Mouse (Mus musculus) heart, adult 11 months (tissue): ENCODE results near the gene Commd4.
"Not testable (repeated sequence)": the region's sequence is repeated elsewhere in the genome, so short reads cannot be mapped to it uniquely, and the experiment has no call there.

Source experiments
- DNase-seq: peaks from one replicate; pipeline ENCODE4 v3.0.0; 2022

Commd4 gene

GRCm38 (mm10) chr9:57158013-57158470, at the start of gene Commd4:
Gene Commd4 (minus strand): TSS chr9:57158331.
- peak; percentile 100 for DNase-seq

- no peak for DNase-seq
These were observed 48.8 kb upstream of the Commd4 start for GRCm38 (mm10) chr9:57206896-57207295.

GRCm38 (mm10) chr9:57203571-57203970, 45.4 kb upstream of the Commd4 start:
- not testable (repeated sequence) for DNase-seq

DNA sequence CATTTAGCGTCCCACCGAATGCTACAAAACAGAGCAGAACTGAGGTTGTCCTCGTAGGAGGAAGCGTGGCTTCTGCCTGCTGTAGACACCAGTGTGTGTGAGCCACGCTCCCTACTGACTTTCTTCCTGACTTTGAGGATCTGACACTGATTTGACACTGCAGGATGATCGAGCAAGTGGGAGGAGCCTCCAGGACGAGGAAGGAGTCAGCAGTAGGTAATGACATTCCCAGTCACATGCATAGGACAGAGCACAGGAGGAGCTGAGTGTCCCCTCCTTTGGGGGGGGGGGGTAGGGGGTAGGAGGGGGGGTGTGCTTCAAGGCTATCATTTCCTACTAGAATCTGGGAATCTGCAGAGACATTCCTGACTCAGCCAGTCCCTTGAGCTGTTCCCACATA, 44.9 kb upstream of the Commd4 start:
- DNase-seq, result no peak

DNA sequence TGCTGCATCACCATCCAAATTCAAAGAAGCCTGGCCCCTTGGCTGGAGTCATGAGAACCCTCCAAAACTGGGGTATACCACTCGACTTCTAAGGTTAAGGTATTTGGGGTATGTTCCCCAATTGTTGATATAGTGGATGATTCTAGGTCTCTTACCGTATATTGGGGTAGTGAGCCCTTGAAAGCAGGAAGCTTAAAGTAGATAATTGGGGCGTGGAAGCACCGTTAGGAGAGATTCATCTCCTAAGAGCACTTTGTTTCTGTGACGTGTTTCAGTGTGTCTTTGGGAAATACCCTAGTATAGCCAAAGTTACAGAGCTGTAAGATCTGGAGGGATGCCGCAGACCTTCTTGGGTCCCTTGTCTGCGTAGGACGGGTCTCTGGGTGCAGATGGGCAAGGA, 39.3 kb upstream of the Commd4 start:
- DNase-seq, result no peak

DNA sequence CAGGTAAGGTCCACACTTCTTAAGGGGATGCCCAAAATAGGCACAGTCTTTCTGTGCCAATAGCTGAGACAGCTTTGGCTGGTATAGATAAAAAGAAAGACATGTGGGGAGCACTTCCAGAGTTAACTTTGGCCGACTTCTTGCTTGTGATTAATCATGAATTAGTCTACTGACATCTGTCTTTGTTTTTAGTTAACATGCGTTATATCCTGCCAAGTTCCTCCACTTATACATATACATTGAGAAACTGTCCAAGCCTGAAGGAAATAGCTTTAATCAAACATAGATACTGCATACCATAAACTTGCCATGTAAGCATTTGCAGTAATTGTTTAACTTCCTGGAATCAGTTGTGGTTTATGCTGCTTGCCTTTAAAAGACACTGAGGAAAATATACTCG, 38.6 kb upstream of the Commd4 start:
- no peak for DNase-seq

DNA sequence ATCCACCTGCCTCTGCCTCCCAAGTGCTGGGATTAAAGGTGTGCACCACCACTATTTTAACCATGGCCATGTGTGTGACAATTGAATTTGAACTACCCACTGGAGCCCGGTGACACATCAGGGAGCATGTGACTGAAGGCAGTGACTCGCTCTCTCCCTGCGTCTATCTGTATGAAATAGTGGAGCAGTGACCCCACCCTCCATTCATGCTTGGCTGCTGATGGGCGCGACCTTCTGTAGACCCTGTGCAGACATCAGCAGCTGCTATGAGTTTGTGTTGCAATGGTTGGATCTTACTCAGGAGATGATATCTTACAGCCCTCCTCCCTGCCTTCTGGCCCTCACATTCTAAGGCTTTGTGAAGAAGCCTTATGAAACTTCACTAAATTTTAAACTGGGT, 10.3 kb upstream of the Commd4 start:
- peak; percentile 82 for DNase-seq

- no peak for DNase-seq
These were observed 8.0 kb upstream of the Commd4 start for GRCm38 (mm10) chr9:57166173-57166572.

DNA sequence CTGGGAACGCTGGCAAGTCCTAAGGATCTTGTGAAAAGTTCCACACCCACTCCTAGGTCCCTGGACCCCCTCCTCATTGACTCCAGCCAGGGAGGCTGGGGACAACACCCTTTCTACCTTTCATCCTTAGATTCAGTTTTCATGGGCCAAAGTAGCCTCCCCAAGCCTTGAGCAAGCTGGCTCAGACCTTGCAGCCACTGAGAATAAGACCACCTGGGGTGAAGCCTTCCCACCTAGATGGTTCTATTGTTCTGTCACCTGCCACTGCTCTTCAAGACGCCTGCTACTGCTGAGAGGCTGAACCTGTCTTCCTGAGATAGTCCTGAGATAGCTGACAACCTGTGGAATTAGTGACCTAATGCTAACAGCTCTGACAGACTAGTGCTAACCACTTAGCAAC, 5.0 kb upstream of the Commd4 start:
- DNase-seq, result peak; percentile 58

DNA sequence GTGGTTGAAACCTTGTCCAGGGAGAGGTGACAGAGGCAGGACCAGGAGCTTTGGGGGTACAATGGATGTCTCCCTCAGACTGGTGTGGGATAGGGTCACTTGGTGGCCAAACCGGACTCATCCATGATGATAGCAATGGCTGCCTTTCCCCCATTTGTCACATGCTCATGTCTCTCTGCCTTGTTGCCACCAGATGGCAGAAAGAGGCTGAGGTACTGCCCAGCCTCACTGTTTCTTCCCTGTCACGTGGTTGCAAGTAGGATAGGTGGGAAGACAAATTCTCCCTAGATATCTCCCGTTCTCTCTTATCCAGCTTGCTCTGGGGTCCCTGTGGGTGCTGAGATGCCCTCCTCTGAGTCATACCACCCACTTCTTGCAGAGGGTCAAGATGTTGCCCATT, 4.4 kb upstream of the Commd4 start:
- DNase-seq, result no peak

DNA sequence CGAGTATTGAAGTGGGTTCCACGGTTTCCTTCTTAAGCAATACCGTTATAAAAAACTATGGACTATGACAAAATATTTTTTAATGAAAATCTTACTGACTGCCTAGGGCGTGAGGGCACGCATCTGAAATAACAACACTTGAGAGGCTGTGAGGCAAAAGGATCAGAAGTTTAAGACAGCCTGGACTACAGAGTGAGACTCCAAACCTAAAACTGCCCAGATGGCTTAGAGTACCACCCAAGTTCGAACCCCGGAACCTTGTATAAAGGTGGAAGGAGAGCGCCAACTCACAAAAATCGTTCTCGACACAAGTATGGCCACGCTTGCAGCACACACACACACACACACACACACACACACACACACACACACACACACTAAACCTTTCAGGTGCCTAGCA, 375 bp upstream of the Commd4 start:
- peak; percentile 82 for DNase-seq

DNA sequence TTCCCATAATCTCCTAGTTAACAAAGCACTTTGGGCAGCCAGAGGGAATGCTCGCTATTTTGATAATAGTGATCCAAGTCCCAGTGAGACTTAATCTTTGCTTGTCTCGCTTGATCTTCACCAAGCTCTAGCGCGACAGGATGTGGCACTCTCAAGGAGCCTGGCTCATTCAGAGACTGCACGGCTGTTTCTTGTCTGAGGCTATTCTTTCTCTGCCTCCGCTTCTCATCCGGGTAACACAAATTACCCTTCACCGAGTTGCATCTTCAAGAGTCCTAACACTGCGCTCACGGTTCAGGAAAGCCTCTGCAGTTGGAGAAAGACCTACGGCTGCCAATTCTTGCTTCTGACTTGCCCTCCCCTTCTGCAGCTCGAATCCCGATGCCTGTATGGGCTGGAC, 632 bp downstream of the Commd4 start:
- peak; percentile 80 for DNase-seq

DNA sequence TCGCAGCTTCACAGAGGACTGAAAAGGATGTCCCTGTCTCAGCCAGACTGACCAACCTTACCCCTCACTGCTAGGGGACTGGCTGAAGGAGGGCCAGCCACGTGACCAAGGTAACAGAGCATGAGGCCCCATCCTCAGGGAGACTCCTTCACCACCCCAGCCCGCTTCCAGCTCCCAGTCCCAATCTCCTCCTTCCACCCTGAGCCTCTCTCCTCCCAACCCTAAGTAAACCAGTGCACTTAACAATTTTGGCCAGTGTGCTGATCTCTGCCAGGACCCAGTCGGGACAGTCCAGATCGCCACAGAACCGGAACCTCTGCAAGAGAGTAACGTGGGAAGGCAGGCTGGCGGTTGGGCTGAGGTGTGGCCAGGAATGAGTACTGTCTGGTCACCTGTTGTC, 1.3 kb downstream of the Commd4 start:
- peak; percentile 80 for DNase-seq

DNA sequence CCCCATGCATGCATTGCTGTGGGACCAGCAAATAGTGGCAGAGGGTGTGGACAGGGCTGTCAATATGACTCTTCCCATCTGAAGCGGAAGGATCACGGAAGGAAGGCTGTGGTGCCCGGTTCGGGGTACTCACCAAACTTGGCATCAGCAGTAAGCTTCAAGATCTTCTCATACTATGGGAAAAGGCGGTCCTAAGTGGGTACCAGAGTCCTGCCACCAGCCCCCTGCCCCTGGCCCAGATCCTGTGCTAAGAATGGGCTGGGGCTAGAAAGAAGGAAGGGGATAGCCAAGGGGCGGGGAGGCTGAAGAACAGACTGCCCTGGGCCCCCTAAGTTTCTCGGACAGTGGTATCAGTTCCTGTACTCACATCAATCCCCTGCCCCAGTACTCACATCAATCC, 1.7 kb downstream of the Commd4 start:
- DNase-seq, result peak; percentile 90

DNA sequence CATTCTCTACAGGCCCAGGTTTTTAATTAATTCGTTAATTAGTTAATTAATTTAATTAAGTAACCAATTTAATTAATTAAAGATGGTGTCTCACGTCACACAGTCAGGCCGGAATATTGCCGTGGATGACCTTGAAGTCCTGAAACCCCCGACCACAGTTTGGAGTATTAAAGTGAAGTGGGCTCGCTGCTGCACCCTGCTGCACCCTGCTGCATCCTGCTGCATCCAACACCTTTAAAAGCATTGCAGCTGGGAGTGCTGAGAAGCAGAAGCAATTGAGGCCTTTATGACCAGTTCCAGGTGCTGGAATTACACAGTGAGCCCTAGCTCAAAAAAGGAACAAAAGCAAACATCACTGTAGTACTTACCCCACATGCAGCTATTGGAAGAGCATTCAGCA, 5.8 kb downstream of the Commd4 start:
- DNase-seq, result peak; percentile 49

DNA sequence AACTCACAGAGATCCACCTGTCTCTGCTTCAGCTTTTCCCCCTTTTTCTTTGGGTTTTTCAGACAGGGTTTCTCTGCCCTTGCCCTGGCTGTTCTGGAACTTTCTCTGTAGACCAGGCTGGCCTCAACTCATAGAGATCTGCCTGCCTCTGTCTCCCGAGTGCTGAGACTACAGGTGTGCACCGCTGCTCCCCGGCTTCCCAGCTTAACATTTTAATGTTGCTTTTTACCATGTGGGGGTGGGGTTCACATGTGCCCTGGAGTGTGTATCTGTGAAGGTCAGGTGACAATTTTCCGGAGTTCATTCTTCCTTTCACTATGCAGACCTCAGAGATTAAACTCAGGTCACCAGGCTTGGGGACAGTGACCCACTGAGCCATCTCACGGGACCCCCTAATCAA, 7.9 kb downstream of the Commd4 start:
- DNase-seq, result peak; percentile 82

GRCm38 (mm10) chr9:57149021-57149420, 9.1 kb downstream of the Commd4 start:
- DNase-seq, result peak; percentile 81

DNA sequence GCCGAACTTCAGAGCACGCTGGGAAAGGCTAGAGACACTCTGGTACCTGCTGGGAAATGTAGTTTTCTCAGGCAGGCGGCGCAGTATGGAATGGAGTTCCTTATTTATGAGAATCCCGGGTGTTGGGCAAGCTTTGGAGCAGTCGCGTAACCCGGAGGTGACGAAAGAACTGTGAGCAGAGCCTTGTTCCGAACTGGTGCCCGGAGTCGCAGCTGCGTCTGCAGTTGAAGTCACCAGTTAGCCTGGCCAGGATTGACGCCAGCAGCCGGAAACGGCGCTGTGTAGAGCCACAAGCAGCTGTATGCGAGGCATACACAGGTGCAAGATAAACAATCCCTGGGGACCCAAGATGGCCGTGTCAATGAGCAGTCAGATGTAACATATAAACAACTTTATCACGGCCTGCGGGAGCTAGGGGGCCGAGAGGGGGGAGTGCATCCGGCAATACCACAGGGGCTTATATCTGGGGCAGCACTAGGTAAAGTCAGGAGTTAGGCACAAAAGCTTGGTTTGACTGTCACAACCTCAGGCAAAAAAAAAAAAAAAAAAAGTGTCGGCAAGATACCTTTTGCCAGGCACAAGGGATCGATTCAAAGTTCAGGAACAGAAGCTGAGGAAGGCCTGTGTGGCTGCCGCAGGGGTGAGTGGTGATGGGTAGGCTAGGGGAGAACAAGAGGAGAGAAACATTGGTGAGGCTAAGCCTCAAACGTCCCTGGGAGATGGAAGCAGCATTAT, 9.8 kb downstream of the Commd4 start, which contains the start of gene Neil1:
TSS of gene Neil1 (minus strand) at position 162 of the 735 bp plus-strand sequence.
- peak; percentile 99 for DNase-seq

DNA sequence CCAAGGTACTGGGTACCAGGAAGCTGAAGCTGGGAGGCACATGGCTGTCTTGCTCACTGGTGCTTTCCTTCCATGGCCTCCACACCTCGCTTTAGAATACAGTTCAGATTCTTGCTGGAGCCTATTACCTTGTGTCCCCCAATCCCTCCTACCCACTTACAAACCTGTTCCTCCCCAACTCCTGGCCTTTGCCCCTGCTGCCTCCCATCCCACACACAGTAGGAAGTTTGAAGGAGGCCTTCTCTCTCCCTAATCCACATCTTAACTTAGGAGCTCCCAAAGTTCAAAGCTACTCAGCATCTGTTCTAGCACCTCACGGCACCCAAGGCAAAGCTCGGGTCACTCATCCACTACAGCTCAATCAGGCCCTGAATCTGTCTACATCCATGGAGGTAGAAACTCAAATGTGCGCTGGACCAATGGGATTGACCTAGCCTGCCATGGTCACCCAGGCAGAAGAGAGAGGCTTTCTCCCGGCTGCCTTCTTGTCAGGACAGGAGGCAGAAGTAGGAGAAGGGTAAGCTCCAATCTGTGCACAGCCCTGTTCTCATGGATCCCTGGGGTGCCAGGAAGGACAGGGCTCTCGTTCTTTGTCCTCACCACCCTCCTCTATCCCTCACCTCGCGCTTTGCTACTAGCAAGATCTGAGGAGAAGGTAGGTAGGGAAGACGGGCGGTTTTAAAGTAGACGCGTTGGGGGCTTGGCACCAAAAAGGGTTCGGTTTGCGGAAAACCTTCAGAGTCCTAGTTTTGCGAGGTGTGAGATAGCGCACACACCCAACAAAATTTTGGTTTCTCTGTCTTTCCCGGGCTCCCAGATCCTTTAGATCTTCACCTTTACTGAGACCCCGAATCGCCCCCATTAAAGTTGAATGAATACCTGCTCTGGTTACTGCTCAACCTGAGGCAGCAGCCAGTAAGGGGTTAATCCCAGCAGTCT, 10.7 kb downstream of the Commd4 start:
- peak; percentile 94 for DNase-seq

- peak; percentile 92 for DNase-seq
These were observed 11.6 kb downstream of the Commd4 start for GRCm38 (mm10) chr9:57146451-57147066.

DNA sequence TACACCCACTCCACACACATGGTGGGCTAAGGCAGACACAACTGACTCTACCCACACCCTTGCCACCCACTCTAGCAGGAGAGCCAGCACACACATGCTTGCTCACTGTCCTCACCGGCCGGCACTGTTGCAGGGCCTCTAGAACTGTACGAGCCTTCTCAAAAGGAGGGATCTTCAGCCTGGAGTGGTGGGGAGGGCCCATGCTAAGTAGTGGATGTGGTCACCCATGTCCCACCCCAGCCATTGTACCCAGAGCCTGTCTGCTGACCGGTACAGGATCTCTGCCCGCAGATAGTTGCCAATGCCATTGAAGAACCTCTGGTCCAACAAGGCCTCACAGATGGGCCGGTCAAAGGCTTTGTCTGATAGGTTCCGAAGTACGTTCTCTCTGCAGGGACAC, 13.3 kb downstream of the Commd4 start:
- peak; percentile 88 for DNase-seq

DNA sequence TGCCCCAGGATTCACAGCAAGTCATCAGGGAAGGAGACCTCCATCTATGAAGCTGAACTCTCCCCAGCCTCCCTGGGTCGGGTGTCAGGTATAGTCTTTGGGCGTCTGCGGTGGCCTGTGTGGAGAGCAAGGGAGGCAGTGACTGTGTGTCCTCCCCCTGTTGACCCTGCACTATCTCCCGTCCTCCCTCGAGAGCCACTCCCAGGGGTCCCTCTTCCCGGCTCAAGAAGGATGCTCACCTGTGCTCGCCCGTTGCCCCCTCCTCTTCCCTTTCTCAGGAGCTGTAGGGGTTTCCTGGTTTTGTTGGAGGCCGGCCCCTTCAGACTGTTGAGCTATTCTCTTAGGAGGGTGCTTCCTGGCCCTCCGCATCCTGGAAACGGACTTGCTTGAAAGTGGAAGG, 14.9 kb downstream of the Commd4 start:
- DNase-seq, result peak; percentile 90
